Mouse (Mus musculus): ENCODE measurements around the gene Plxnb1. TPM values are rescaled to one million over a fixed set of nuclear protein-coding genes. Genes with fewer than 3 reads are reported as not detected.

Gene Plxnb1
- polyA plus RNA-seq (2012; ENCODE audit: insufficient read depth, insufficient read length, low replicate concordance, missing spikeins), result not detected in 2 replicates

- TF ChIP-seq CTCF (IDR thresholded peaks at IDR 0.05; ENCODE audit: insufficient read depth, low read depth, low read length) (no peak), POLR2A (IDR thresholded peaks at IDR 0.05; ENCODE audit: insufficient read depth, low read depth, low read length) (peak; percentile 30)
- peaks cover 35% of the 10 kb centered on the region for H3K4me1 ChIP-seq (ENCODE audit: control insufficient read depth, insufficient read depth, low read length)
- under 1% methylated on average over 102 of the region's 102 CpGs for WGBS
- H3K27ac ChIP-seq (ENCODE audit: insufficient read depth, low read depth, low read length), result peak within 1 kb of the TSS; percentile 93
- peak within 1 kb of the TSS; percentile 90 for H3K4me3 ChIP-seq (ENCODE audit: insufficient read depth, low read depth, low read length)
These were observed at the start of gene Plxnb1 for GRCm38 (mm10) chr9:109095137-109095982. TSS of gene Plxnb1 (plus strand) at chr9:109095389.

GRCm38 (mm10) chr9:109046306-109046705, 48.9 kb upstream of the Plxnb1 start:
- no peak for TF ChIP-seq POLR2A (IDR thresholded peaks at IDR 0.05; ENCODE audit: insufficient read depth, low read depth, low read length)
- peak; percentile 64 for TF ChIP-seq CTCF (IDR thresholded peaks at IDR 0.05; ENCODE audit: insufficient read depth, low read depth, low read length)

GRCm38 (mm10) chr9:109049316-109049715, 45.9 kb upstream of the Plxnb1 start:
- H3K27ac ChIP-seq (ENCODE audit: insufficient read depth, low read depth, low read length), result no peak overlapping the region
- H3K4me1 ChIP-seq (ENCODE audit: control insufficient read depth, insufficient read depth, low read length), result peaks cover under 1% of the 10 kb centered on the region
- 88% methylated on average over 7 of the region's 7 CpGs for WGBS
- TF ChIP-seq CTCF (IDR thresholded peaks at IDR 0.05; ENCODE audit: insufficient read depth, low read depth, low read length) (no peak), POLR2A (IDR thresholded peaks at IDR 0.05; ENCODE audit: insufficient read depth, low read depth, low read length) (no peak)
- H3K4me3 ChIP-seq (ENCODE audit: insufficient read depth, low read depth, low read length), result no peak overlapping the region

More at GRCm38 (mm10) chr9:109046306-109046705, 48.9 kb upstream of the Plxnb1 start:
- H3K27ac ChIP-seq (ENCODE audit: insufficient read depth, low read depth, low read length), result no peak overlapping the region
- H3K4me1 ChIP-seq (ENCODE audit: control insufficient read depth, insufficient read depth, low read length), result no peaks in the 10 kb centered on the region
- 36% methylated on average over 5 of the region's 5 CpGs for whole genome bisulfite sequencing
- no peak overlapping the region for H3K4me3 ChIP-seq (ENCODE audit: insufficient read depth, low read depth, low read length)

GRCm38 (mm10) chr9:109049996-109050673, 45.1 kb upstream of the Plxnb1 start:
- no peak overlapping the region for H3K4me3 ChIP-seq (ENCODE audit: insufficient read depth, low read depth, low read length)
- 86% methylated on average over 9 of the region's 9 CpGs for WGBS
- peaks cover 6% of the 10 kb centered on the region for H3K4me1 ChIP-seq (ENCODE audit: control insufficient read depth, insufficient read depth, low read length)
- no peak for TF ChIP-seq POLR2A (IDR thresholded peaks at IDR 0.05; ENCODE audit: insufficient read depth, low read depth, low read length)
- no peak for TF ChIP-seq CTCF (IDR thresholded peaks at IDR 0.05; ENCODE audit: insufficient read depth, low read depth, low read length)
- H3K27ac ChIP-seq (ENCODE audit: insufficient read depth, low read depth, low read length), result no peak overlapping the region

DNA sequence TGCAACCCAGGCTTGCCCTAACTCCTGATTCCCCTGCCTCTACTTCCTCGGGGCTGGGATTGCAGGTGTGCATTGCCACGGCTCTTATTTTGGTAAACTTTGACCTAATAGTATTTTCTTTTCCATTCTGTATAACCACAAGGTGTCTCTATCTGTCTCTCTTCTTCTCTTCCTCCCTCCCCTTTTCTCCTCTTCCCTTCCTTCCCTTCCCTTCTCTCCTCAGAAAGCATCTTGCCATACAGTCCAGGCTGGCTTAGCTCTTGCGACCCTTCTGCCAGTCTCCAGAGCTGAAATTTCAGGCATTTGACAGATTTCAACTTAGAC, 44.6 kb upstream of the Plxnb1 start:
- H3K27ac ChIP-seq (ENCODE audit: insufficient read depth, low read depth, low read length), result no peak overlapping the region
- WGBS, result 87% methylated on average over 3 of the region's 3 CpGs
- peaks cover 12% of the 10 kb centered on the region for H3K4me1 ChIP-seq (ENCODE audit: control insufficient read depth, insufficient read depth, low read length)
- no peak for TF ChIP-seq CTCF (IDR thresholded peaks at IDR 0.05; ENCODE audit: insufficient read depth, low read depth, low read length)
- no peak for TF ChIP-seq POLR2A (IDR thresholded peaks at IDR 0.05; ENCODE audit: insufficient read depth, low read depth, low read length)
- H3K4me3 ChIP-seq (ENCODE audit: insufficient read depth, low read depth, low read length), result no peak overlapping the region

DNA sequence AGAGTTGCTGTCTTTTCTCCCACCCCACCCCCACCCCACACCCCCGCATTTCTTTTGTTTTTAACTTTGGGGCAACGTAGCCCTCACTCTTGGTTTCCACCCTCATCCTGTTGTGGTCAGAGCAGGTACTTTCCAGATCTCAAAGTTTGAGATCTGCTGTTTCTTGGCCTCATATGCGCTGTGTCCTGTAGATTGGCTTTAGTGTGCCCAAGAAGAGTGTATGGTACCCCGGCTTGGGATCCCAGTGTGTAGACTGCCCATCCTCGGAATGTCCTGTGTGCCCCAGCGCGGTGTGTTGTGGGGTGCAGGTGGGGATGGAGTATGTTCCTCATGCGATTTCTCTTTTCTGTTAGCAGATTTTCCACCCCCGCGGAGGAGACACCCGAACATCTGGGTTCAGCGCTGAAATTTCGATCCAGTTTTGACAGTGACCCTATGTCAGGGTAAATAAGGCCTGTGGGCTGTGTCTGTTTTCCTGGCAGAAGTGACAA, 44.1 kb upstream of the Plxnb1 start:
- WGBS, result 92% methylated on average over 13 of the region's 13 CpGs
- Histone ChIP-seq H3K4me1 (ENCODE audit: control insufficient read depth, insufficient read depth, low read length) (peaks cover 15% of the 10 kb centered on the region), H3K27ac (ENCODE audit: insufficient read depth, low read depth, low read length) (no peak overlapping the region), H3K4me3 (ENCODE audit: insufficient read depth, low read depth, low read length) (no peak overlapping the region)
- no peak for TF ChIP-seq CTCF (IDR thresholded peaks at IDR 0.05; ENCODE audit: insufficient read depth, low read depth, low read length)

GRCm38 (mm10) chr9:109051651-109052489, 43.3 kb upstream of the Plxnb1 start:
- no peak overlapping the region for H3K4me3 ChIP-seq (ENCODE audit: insufficient read depth, low read depth, low read length)
- WGBS, result 96% methylated on average over 10 of the region's 10 CpGs
- H3K27ac ChIP-seq (ENCODE audit: insufficient read depth, low read depth, low read length), result no peak overlapping the region
- peaks cover 21% of the 10 kb centered on the region for H3K4me1 ChIP-seq (ENCODE audit: control insufficient read depth, insufficient read depth, low read length)
- TF ChIP-seq CTCF (IDR thresholded peaks at IDR 0.05; ENCODE audit: insufficient read depth, low read depth, low read length) (no peak), POLR2A (IDR thresholded peaks at IDR 0.05; ENCODE audit: insufficient read depth, low read depth, low read length) (no peak)

DNA sequence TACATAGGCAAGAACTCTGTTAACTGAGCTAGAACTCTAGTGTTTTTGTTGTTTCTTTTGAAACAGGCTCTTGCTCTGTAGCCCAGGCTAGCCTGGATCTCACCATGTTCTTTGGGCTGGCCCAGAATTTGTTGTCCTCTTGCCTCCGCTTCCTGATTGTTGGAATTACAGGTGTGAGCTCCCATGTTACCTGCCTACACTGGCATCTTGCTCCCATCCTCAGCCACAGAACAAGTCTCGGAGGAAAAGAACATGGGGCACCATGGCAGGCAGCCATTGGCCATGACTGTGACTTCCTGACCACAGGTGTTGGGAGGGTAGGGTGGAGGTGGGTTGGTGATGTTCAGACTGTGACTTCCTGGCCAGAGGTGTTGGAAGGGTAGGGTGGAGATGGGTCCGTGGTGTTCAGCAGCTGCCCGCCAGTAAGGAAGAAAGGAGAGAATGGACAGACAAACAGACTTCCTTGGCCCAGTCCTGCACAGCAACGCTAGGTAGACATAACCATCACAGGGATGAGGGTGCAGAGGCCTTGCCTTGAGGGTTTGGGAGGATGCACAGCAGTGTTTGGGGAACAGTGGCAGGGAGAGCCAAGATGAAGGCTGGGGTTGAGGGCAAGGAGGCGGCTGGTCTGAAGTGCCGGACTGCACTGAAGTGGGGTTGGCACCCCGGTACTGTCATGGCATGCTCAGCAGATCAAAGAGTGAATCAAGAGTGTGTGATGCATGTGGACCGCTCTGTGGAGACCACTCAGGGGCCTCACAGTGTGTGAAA, 42.5 kb upstream of the Plxnb1 start:
- Histone ChIP-seq H3K27ac (ENCODE audit: insufficient read depth, low read depth, low read length) (no peak overlapping the region), H3K4me3 (ENCODE audit: insufficient read depth, low read depth, low read length) (no peak overlapping the region)
- WGBS, result 90% methylated on average over 9 of the region's 9 CpGs

More for the DNA sequence above, 42.5 kb upstream of the Plxnb1 start:
- no peak for TF ChIP-seq POLR2A (IDR thresholded peaks at IDR 0.05; ENCODE audit: insufficient read depth, low read depth, low read length)
- no peak for TF ChIP-seq CTCF (IDR thresholded peaks at IDR 0.05; ENCODE audit: insufficient read depth, low read depth, low read length)
- H3K4me1 ChIP-seq (ENCODE audit: control insufficient read depth, insufficient read depth, low read length), result peaks cover 24% of the 10 kb centered on the region
